Mouse (Mus musculus): ENCODE measurements around the gene Mapk8ip3.

DNA sequence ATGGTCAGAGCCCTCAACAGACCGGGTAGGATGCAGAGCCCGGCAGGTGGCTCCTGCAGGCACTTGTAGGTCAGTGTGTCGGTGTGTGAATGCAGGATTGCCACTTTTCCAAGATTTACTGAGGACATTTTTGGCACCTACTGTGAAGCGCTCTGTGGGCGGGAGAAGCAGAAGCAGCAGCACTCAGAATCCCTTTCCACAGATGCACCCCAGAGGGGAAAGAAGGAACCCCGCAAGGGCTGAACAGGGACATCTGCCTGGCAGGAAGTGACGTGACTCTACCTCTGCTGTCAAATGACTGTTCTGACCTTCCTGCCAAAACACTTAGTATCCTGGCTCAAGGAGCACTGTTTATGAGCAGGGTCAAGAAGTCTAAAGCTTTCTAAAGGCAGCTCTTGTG is 6.3 kb upstream of the Mapk8ip3 start:
- no peak for TF ChIP-seq POLR2A (IDR thresholded peaks at IDR 0.05; ENCODE audit: low read depth, low read length)
- TF ChIP-seq CTCF (conservative IDR thresholded peaks at IDR 0.05; ENCODE audit: insufficient read depth, insufficient read length, low read depth, low read length) = no peak
